Mouse (Mus musculus) heart, adult 18-20 months (tissue): ENCODE measurements at regions not wholly inside any gene's neighbourhood (a gene's known extent, or its start where the extent isn't known, plus 50 kb on each side); places are given as distances from the start of the nearest gene placed in this dataset.

ENCODE experiments used
- DNase-seq, 2 experiments: peaks; one replicate each; pipeline ENCODE4 v3.0.0; 2021 to 2022; ENCODE audit warnings: mixed read lengths in 1 of 2

- no peak for DNase-seq
Measured at GRCm38 (mm10) chr3:101524905-101525304, 79.6 kb downstream of the Atp1a1 start.

GRCm38 (mm10) chr3:101524444-101524843 lies 80.0 kb downstream of the Atp1a1 start:
- DNase-seq = no peak

GRCm38 (mm10) chr3:101523239-101523638 lies 81.2 kb downstream of the Atp1a1 start:
- no peak for DNase-seq

- DNase-seq = peak; percentile 59 to 68
Measured at GRCm38 (mm10) chr3:101522246-101522920, 82.1 kb downstream of the Atp1a1 start.

GRCm38 (mm10) chr3:101521155-101521554 lies 83.3 kb downstream of the Atp1a1 start:
- DNase-seq = no peak

- no peak for DNase-seq
Measured at GRCm38 (mm10) chr3:101520115-101520514, 84.4 kb downstream of the Atp1a1 start.

- no peak for DNase-seq
Measured at GRCm38 (mm10) chr3:101519551-101519950, 84.9 kb downstream of the Atp1a1 start.

GRCm38 (mm10) chr3:101518810-101519209 lies 85.7 kb downstream of the Atp1a1 start:
- DNase-seq = no peak

GRCm38 (mm10) chr3:101517547-101517946 lies 86.9 kb downstream of the Atp1a1 start:
- DNase-seq = no peak

GRCm38 (mm10) chr3:101516781-101517499 lies 87.5 kb downstream of the Atp1a1 start:
- DNase-seq = peak in 1 of 2 experiments; percentile 37

- no peak for DNase-seq
Measured at GRCm38 (mm10) chr3:101515566-101515965, 88.9 kb downstream of the Atp1a1 start.

GRCm38 (mm10) chr3:101513611-101514311 lies 90.7 kb downstream of the Atp1a1 start:
- DNase-seq = no peak
